Mouse (Mus musculus): ENCODE measurements at regions not wholly inside any gene's neighbourhood (a gene's known extent, or its start where the extent isn't known, plus 50 kb on each side); places are given as distances from the start of the nearest gene placed in this dataset.
"Not testable (repeated sequence)": the region's sequence is repeated elsewhere in the genome, so short reads cannot be mapped to it uniquely, and the experiment has no call there.

DNA sequence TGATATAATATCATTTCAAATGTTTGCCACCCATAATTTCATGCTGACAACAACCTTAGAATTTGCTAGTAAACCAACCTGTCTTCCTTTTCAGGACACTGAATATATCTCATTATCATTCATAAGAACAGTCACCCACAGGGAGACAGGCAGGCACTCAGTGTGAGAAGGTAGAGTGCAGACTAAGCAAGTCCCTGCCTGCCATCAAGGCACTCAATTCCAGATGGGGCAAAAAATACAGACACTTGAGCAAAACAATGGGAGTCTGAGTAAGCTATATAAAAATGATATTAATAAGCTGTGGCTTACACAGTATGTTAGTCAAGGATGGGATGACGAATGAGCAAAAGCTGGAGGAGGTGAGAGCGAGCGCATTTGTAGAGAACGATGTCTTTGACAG, 909.4 kb downstream of the Robo1 start:
- Histone ChIP-seq H3K27ac (replicated peaks; ENCODE audit: low read depth, low read length) (no peak overlapping the region), H3K4me1 (ENCODE audit: control insufficient read depth, insufficient read depth, insufficient read length, low read length) (no peaks in the 10 kb centered on the region), H3K4me3 (ENCODE audit: insufficient read depth, low read depth, low read length) (no peak overlapping the region)

DNA sequence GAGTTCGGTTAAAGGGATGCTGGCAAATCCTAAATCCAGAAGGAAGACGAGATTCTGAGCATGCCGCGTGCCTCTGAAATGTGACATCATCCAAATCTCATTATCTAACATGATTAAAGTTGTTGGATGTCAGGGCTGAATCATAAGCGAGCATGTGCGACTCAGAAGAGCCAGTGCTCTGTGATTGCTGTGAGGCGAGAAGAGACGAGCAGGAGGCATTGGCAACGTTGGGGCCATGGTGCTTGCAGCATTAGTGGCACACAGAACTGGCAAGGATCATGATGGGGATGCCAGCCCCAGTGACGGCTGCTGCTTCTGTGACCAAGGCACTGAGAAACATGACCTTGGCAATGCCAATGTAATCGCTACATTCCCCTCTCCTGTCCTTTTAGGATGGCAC, 895.4 kb downstream of the Robo1 start:
- no peaks in the 10 kb centered on the region for H3K4me1 ChIP-seq (ENCODE audit: control insufficient read depth, insufficient read depth, insufficient read length, low read length)
- no peak overlapping the region for H3K4me3 ChIP-seq (ENCODE audit: insufficient read depth, low read depth, low read length)
- no peak overlapping the region for H3K27ac ChIP-seq (replicated peaks; ENCODE audit: low read depth, low read length)

DNA sequence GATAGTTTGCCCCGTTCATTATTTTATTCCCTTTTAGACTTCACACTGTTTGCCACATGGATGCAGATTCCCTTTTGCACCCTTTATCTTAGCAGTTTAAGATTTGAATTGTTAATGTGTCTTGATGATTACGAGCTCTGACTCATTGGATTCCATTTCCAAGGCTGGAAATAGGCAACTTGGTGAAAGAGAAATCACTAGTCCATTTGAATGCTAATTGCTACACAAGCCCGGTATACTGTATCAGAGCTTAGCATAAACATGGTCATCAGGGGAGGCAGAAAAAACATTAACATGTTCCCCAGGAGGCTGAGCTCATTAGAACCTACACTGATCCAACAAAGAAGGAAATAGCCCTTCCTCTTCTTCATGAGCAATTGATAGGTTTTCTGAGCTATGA, 892.9 kb downstream of the Robo1 start:
- no peaks in the 10 kb centered on the region for H3K4me1 ChIP-seq (ENCODE audit: control insufficient read depth, insufficient read depth, insufficient read length, low read length)
- no peak overlapping the region for H3K27ac ChIP-seq (replicated peaks; ENCODE audit: low read depth, low read length)
- no peak overlapping the region for H3K4me3 ChIP-seq (ENCODE audit: insufficient read depth, low read depth, low read length)

DNA sequence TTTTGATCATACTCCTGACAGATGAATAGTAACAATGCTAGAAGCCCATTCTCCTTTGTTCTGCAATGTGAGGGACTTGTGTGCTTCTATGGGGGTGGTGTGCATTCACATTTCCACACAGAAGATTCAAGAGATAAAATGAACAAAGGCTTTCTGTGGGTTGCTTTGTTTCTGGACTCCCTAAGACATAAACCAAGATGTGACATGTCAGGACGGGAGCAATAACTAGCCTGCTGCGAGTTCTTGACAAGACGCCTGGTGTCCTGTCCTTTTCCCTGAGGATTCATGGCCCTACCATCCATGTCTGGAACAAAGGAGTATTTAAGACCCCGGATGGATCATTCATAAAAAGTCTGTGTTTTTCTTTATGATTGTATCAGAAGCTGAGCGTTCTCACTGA, 874.7 kb downstream of the Robo1 start:
- Histone ChIP-seq H3K27ac (replicated peaks; ENCODE audit: low read depth, low read length) (no peak overlapping the region), H3K4me1 (ENCODE audit: control insufficient read depth, insufficient read depth, insufficient read length, low read length) (no peaks in the 10 kb centered on the region), H3K4me3 (ENCODE audit: insufficient read depth, low read depth, low read length) (no peak overlapping the region)

DNA sequence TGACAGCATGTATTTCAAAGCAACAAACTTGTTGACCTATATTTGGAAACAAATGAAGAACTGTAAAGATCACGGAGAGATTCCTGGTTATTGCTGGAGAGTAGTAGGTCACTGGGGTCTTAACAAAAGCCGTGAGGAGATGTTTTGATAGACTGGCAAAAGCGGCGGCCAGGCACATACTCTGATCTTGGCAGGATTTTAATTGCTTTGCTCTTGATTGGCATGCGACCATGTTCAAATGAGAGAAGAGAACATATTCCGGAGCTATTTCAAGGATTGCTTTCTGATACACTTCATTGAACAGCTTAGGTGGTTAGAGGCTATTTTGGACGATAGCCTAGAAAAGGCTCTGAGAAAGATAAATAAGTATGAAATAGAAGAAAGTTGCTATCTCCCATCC, 874.2 kb downstream of the Robo1 start:
- Histone ChIP-seq H3K4me1 (ENCODE audit: control insufficient read depth, insufficient read depth, insufficient read length, low read length) (no peaks in the 10 kb centered on the region), H3K4me3 (ENCODE audit: insufficient read depth, low read depth, low read length) (no peak overlapping the region), H3K27ac (replicated peaks; ENCODE audit: low read depth, low read length) (no peak overlapping the region)

DNA sequence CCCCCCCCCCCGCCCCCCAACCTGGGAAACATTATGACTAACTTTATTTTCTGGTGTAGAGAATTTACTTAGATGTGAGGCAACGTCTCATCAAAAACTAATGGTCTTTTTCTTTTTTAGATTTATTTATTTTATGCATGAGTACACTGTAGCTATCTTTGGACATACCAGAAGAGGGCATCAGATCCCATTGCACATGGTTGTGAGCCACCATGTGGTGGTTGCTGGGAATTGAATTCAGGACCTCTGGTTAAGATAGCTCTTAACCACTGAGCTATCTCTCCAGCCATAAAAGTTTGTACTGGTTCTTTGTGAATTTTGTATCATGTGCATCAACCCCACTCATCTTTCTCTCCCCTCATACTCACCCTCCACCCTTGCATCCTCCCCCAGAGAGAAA, 847.3 kb downstream of the Robo1 start:
- no peak overlapping the region for H3K4me3 ChIP-seq (ENCODE audit: insufficient read depth, low read depth, low read length)
- H3K27ac ChIP-seq (replicated peaks; ENCODE audit: low read depth, low read length): no peak overlapping the region
- H3K4me1 ChIP-seq (ENCODE audit: control insufficient read depth, insufficient read depth, insufficient read length, low read length): no peaks in the 10 kb centered on the region

DNA sequence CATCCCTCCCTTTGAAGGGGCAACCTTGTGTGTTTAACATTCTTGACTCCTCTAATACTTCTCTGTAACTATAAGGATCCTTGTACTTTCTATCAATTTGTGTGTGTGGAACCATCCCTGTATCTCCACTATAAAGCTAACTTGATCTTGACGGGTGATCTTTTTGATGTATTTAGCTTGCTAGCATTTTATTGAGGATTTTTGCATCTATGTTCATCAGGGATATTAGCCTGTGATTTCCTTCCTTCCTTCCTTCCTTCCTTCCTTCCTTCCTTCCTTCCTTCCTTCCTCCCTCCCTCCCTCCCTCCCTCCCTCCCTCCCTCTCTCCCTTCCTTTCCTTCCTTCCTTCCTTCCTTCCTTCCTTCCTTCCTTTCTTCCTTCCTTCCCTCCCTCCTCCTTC, 819.8 kb downstream of the Robo1 start:
- not testable (repeated sequence) for H3K27ac ChIP-seq (replicated peaks; ENCODE audit: low read depth, low read length); H3K4me3 ChIP-seq (ENCODE audit: insufficient read depth, low read depth, low read length); H3K4me1 ChIP-seq (ENCODE audit: control insufficient read depth, insufficient read depth, insufficient read length, low read length)

DNA sequence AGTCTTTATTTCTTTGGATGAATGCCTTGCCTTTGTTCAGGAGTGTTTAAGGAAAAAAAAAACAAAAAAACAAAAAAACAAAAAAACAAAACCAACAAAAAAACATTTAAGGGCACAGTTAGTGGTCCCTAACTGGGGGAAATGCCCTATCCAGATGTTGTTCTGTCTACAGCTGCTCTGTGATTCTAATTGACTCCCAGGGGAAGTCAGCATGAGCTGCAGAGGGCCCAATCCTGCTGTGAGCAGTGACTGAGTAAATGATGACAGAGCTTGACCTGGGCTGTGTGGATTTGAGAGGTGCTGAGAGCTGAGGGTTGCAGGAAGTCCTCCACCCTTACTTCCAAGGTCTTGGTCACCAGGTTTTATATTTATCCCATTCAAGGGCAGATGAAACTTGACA, 812.5 kb downstream of the Robo1 start:
- no peak overlapping the region for H3K4me3 ChIP-seq (ENCODE audit: insufficient read depth, low read depth, low read length)
- H3K4me1 ChIP-seq (ENCODE audit: control insufficient read depth, insufficient read depth, insufficient read length, low read length): no peaks in the 10 kb centered on the region
- no peak overlapping the region for H3K27ac ChIP-seq (replicated peaks; ENCODE audit: low read depth, low read length)

DNA sequence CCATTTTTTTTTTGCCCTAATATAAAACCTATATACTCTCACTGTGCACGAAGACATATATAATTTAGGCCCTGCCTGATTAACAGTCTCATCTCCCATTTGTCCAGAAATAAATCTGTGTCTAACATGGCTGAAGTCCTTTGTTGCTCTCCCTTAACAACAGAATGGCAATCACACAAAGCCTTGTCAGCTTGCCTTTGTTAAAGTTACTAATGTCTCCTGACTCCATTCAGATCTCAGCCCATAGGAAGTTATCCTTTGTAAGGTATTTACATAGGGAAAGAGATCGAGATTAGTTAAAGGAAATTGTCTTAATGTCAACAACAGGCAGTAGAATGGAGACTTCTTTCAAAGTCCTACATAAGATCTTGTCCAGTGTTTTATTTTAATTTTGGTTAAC, 809.2 kb downstream of the Robo1 start:
- Histone ChIP-seq H3K4me1 (ENCODE audit: control insufficient read depth, insufficient read depth, insufficient read length, low read length) (no peaks in the 10 kb centered on the region), H3K4me3 (ENCODE audit: insufficient read depth, low read depth, low read length) (no peak overlapping the region), H3K27ac (replicated peaks; ENCODE audit: low read depth, low read length) (no peak overlapping the region)

DNA sequence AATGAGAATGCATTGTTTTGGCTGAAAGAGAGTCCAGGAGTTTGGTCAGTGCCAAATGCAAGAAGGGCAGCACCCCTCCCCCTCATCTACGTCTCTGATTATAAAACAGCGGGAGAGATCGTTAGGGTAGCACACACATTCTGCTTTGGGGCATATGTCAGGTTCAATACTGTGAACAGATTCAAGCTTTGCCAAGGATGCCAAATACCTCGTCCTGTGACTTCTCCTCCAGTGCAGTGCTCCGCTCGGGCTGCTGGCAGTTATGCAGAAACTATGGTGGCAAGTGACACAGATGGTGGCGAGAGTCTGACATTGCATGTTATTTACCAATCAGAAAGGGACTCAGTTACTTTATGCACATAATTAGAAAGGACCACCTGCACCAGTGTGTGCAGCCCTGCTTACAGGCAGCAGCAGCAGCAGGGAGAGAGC, 799.9 kb downstream of the Robo1 start:
- H3K27ac ChIP-seq (replicated peaks; ENCODE audit: low read depth, low read length): no peak overlapping the region
- no peaks in the 10 kb centered on the region for H3K4me1 ChIP-seq (ENCODE audit: control insufficient read depth, insufficient read depth, insufficient read length, low read length)
- no peak overlapping the region for H3K4me3 ChIP-seq (ENCODE audit: insufficient read depth, low read depth, low read length)

DNA sequence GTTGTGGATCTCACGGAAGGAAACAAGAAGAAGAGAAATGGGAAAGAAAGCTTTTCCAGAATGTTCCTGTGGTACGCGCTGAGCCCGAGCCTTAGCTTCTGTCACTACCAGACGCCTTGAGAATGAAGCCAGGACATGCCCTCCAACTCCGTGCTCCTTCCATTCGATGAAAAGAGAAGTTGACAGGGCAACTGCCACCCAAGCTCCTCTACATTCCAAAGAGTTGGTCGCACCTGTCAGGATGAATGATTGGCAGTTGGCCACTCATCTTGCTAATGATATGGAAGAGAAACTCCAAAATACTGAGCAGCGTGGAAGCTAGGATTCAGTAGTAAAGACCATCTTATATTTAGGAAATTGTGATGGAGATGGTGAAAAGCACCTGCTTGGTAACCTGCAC, 799.5 kb downstream of the Robo1 start:
- no peaks in the 10 kb centered on the region for H3K4me1 ChIP-seq (ENCODE audit: control insufficient read depth, insufficient read depth, insufficient read length, low read length)
- no peak overlapping the region for H3K4me3 ChIP-seq (ENCODE audit: insufficient read depth, low read depth, low read length)
- H3K27ac ChIP-seq (replicated peaks; ENCODE audit: low read depth, low read length): no peak overlapping the region

DNA sequence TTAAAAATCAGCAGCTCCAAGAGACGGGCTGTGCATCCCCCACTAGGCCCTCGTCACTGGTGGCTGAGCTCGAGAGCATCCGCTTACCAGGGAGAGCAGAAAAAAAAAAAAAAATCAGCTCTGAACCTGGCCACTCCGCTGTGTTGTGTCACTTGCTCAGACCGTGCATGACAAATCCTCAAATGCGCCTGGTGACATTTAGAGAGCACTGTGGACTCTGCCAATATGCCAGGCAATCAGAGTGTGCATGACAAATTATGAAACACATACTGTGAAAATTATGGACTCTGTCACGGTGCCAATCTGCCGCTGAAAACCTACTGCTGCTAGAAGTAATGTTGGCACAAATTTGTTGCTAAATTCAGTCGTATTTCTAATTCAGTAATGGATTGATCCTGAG, 797.4 kb downstream of the Robo1 start:
- H3K4me1 ChIP-seq (ENCODE audit: control insufficient read depth, insufficient read depth, insufficient read length, low read length): no peaks in the 10 kb centered on the region
- H3K27ac ChIP-seq (replicated peaks; ENCODE audit: low read depth, low read length): no peak overlapping the region
- H3K4me3 ChIP-seq (ENCODE audit: insufficient read depth, low read depth, low read length): no peak overlapping the region

DNA sequence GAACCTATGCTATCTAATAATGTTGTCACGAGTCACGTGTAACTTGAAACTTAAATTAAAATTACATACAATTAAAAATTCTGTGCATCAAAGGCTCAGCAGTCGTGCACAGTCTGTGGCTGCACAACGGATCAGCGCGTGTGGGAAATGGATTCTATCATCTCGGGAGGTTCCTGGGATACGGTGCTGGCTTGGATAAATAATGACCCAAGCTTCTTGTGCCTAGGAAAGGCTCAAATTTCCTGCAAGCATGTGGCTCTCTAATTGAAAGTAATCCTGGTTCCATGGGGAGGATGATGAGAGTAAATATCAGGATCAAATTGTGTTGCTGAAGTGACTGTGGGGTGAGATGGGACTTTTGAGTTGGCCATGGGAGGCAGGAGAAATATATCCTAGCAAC, 792.2 kb downstream of the Robo1 start:
- H3K4me1 ChIP-seq (ENCODE audit: control insufficient read depth, insufficient read depth, insufficient read length, low read length): no peaks in the 10 kb centered on the region
- H3K4me3 ChIP-seq (ENCODE audit: insufficient read depth, low read depth, low read length): no peak overlapping the region
- no peak overlapping the region for H3K27ac ChIP-seq (replicated peaks; ENCODE audit: low read depth, low read length)

DNA sequence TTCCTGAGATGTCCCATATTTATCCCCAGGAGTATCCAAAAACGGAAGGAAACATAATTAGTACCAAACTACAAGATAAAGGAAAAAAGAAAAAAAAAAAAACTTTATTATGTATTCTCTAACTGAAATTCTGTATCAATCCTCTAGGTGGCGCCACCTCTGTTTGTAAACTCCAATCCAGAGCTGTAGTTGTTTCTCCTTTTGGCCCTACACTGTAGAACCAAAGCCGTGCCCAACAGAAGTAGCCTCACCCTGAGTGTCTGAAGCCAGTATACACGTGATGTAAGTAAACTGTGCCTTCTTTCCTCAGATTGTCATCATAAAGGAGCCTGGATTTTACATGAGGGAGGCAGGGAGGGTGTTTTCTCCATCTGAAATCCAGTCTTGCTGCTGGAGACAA, 790.7 kb downstream of the Robo1 start:
- Histone ChIP-seq H3K4me3 (ENCODE audit: insufficient read depth, low read depth, low read length) (no peak overlapping the region), H3K27ac (replicated peaks; ENCODE audit: low read depth, low read length) (no peak overlapping the region), H3K4me1 (ENCODE audit: control insufficient read depth, insufficient read depth, insufficient read length, low read length) (no peaks in the 10 kb centered on the region)

DNA sequence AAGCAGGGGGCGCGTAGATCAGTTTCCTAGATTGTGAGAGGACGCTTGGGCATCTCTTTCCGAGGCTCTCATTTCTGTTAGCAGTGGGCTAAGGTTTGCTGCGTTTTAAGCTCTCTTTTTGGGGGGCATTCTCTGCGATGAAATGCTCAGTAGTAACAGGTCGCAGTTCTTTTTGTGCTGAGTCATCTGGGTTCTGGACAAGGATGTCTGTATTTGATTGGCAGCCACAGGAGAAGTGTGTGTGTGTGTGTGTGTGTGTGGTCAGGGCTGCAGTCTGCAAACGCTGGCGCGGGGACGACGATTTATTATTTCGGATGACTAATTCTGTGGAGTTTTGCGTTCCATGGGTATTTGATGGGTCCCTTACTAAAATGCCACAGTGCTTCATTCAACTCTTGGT, 789.1 kb downstream of the Robo1 start:
- Histone ChIP-seq H3K27ac (replicated peaks; ENCODE audit: low read depth, low read length) (no peak overlapping the region), H3K4me3 (ENCODE audit: insufficient read depth, low read depth, low read length) (no peak overlapping the region), H3K4me1 (ENCODE audit: control insufficient read depth, insufficient read depth, insufficient read length, low read length) (no peaks in the 10 kb centered on the region)

DNA sequence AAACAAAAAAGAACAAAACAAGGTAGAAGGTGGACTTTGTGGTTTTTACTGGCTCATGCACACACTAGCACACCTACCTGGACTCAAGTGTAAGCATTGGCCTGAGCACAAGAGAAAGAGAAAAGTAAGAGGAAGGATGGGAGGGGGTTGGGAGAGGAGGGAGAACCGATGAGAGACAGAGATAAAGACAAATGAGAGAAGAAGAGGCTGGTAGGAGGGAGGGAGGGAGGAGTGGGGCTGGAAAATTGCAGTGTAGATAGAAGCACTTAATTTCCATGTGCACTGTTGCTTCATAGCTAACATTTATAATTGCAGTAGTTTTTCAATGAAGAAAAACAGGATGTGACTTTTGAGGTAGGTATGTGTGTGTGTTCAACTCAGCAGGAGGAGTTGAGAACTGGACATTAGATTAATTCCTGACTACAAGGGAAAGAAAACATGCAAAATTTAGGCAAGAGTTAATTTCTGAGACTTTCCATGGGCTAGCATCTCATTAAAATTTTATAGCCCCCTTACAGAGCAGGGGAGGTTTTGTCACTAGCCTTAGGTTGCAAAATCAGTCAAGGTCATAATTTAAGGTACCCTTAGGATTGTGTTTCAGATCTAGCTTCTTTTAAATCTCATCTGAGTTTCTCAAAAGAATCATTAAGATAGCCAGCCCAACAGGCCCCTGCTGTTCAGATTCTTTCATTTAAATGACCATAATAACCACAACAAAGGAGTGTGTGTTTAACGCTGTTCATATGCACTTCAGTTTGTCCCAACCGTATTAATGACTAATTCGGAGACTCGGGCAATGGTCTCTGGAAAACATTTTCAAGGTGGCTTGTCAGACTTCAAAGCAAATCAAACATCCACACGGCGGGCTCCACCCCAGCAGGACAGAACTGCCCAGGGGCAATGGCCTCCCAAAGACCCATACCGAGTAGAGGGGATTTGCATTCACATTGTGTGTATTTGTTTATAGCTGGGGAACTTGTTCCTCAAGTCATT, 788.3 kb downstream of the Robo1 start:
- H3K4me3 ChIP-seq (ENCODE audit: insufficient read depth, low read depth, low read length): no peak overlapping the region
- no peak overlapping the region for H3K27ac ChIP-seq (replicated peaks; ENCODE audit: low read depth, low read length)
- H3K4me1 ChIP-seq (ENCODE audit: control insufficient read depth, insufficient read depth, insufficient read length, low read length): no peaks in the 10 kb centered on the region
